Mouse (Mus musculus): Measurements from ENCODE around the gene Rnf157. TPM values are rescaled to one million over a fixed set of nuclear protein-coding genes. Genes with fewer than 3 reads are reported as not detected.
"Not testable (repeated sequence)": the region's sequence is repeated elsewhere in the genome, so short reads cannot be mapped to it uniquely, and the experiment has no call there.

The Rnf157 gene
- total RNA-seq, 2 experiments from 2014 or later: 24.2 to 27.5 TPM

DNA sequence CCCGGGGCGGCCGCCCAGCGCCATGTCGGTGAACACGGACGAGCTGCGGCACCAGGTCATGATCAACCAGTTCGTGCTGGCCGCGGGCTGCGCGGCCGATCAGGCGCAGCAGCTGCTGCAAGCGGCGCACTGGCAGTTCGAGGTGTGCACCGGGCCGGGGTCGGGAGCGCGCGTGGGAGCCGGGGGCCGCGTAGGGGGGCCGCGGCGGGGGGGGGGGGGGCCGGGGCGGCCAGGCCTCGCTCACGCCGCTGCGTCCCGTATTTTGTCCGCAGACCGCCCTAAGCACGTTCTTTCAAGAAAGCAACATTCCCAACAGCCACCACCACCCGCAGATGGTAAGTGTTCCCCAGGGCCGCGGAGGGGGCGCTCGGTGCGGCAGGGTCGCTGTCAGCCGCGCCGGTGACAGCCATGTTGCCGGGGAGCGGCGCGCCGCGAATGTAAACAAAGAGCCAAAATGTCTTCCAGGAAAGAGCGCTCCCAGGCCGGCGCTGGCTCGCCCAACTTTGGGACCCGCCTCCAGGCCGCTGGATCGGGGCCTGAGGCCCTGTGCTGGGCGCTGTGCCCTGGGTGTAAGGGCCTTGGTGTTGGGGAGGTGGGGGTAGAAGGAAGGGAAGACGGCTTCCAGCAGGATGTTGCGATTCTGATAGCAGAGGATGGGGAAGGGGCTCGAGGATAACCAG lies 21.6 kb upstream of the Rnf157 start:
- peak; percentile 76 for DNase-seq (ENCODE audit: low spot score)

DNA sequence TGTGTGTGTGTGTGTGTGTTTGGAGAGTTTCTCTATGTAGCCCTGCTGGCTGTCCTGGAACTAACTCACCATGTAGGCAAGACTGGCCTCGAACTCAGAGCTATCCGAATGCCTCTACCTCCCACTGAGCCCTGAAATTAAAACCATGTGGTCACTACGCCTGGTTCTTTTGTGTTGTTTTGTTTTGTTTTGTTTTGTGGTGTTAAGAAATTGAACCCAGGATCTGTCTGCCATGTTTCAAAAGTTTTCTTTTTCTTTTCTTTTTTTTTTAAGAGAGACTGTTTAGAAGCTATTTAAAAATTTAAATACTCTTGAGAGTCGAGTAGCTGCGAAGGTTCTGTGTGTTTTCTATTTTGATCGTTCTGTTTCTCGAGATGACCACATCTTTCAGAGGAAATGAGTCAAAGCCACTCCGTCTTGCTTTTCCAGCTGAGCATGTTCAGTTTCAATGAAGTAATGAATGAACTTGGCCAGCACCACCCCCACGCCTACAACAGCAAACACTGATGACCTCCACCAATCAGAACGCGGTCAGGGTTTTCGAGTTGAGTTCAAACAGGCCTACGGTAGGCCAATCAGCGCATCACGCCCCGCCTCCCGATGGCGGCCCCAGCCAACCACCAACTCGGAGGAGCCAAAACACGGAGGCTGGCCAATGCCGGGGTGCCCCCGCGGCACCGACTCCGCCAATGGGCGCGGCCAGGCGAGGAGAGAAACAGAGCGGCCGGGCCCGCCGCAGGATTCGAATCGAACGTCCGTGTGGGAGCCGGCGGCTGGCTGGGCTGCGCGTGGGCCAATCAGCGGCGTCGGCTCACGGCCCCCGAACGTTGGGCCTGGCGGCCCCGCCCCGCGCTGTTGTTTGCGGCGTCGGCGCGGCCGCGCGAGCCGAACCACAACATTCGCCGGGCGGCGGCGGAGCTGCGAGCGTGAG lies 20.8 kb upstream of the Rnf157 start, which contains the start of gene Ubald2:
TSS of gene Ubald2 (plus strand) at position 739 of the 931 bp plus-strand sequence.
- DNase-seq (ENCODE audit: low spot score): peak; percentile 99

- DNase-seq (ENCODE audit: low spot score): no peak
Observed at GRCm38 (mm10) chr11:116432593-116433355, 19.9 kb upstream of the Rnf157 start.

GRCm38 (mm10) chr11:116432127-116432526 lies 19.3 kb upstream of the Rnf157 start:
- no peak for DNase-seq (ENCODE audit: low spot score)

- no peak for DNase-seq (ENCODE audit: low spot score)
Observed at GRCm38 (mm10) chr11:116431428-116432077, 18.7 kb upstream of the Rnf157 start.

GRCm38 (mm10) chr11:116430723-116431427 lies 18.0 kb upstream of the Rnf157 start:
- no peak for DNase-seq (ENCODE audit: low spot score)

DNA sequence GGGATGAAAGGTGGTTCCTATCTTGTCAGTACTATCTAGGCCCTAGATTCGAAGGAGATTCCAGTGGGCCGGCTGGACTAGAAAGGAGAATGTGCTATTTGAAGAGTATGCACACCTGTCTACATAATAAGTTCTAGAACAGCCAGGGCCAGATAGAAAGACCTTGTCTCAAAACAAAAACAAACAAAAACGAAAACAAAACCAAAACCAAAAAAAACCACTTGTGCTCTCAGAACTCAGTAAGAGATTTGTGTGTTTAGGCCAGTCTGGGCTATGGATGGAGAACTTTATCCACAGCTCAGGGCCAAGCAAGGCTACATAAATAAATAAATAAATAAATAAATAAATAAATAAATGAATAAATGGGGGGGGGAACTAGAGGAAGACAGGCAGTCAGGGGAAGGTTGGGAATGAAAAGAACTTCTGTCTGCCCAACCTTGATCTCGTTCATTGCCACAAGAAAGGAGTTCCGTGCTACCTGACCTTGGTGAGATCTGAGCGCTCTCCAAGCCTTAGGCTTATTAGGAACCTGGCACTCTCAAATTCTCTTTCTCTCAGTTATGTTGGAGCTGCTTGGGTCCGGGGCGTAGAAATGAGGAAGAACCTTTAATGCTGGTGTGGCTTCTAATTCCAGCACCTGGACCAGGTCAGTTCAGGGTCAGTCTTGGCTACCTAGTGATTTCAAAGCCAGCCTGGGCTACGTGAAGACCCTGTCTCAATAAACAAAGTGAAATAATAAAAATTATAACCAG lies 17.2 kb upstream of the Rnf157 start:
- no peak for DNase-seq (ENCODE audit: low spot score)

DNA sequence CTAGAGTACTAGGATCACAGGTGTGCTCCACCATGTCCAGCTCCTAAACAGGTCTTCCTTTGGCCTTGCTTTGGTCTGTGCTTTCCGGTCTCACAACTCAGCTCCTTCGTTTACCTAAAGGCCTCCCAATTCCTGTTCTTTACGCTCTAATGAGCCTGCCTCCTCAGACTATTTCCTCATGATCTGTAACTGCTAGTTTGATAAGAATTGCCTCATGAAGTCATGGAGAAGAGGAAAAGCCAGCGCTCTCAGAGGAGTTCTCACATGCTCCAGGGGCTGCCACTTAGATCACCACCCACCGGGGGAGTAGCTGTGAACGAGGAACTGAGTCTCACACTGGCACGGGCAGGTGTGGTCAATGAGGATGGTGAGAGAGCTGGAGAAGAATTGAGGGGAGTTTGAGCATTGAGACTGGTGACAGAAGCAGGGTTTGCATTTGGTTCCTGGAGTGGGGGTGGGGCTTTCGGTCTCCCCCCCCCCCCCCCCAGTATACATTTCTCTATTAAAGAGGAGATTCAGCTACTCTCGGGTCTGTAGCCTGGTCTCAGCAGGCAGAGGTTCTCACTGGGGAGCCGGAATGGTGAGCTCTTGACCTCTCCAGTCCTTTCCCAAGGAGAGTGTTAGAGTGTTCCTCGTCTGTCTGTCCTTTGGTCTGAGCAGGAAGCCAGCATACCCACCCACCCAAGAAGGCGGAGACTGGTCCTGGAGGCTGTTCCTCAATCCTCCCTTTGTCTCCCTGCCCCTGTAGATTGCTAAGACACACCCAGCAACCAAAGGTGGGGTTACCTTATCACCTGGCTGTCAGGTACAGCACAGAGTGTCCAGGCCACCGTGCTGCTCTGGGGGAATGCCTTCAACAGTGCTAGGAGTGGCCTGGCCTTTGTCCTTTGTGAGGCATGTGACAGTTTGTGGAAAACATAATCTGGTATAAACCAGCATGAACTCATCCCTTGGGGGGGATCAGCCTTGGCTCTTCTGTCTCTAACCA lies 16.3 kb upstream of the Rnf157 start:
- DNase-seq (ENCODE audit: low spot score): no peak

DNA sequence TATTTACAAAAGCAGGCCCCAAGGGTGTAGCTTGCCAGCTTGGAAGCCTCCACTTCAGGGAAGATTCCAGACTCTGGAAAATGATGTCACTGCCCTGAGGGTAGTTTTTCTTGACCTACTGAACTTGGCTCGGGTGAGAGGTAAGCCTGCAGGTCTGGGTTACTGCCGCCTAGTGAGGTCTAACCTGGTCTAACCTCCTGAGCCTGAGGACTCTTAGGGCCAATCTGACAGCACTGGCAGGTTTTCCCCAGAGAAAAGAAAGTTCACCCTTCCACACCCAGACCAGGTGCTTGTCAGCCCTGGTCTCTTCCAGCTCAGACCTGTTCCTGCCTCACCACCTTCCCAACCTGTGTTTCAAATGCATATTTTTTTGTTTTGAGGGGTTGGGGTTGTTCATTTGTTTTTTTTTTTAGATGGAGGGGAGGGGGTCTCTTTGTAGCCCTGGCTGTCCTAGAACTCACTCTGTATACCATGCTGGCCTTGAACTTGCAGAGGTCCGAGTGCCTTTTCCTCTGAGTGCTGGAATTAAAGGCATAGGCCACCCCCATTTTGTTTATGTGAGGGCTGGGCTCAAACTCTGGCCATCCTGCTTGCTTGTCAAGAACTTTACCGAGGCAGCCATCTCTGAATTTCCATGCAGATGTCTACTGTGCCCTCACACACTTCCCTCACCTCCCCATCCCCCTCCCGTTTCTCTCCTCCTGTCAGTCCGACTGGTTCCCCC lies 14.2 kb upstream of the Rnf157 start:
- no peak for DNase-seq (ENCODE audit: low spot score)

DNA sequence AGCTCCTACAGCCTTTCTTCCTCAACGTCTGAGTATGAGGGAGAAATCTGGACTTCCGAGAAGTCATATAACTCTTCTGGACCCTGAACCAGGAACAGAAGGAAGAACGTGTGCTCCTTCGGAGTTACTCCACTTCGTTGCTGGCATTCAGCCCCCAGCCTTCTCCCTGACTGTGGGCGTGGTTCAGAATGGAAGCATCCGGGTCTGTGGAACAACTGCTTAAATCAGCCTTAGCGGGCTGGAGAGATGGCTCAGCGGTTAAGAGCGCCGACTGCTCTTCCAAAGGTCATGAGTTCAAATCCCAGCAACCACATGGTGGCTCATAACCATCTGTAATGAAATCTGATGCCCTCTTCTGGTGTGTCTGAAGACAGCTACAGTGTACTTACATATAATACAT lies 13.5 kb upstream of the Rnf157 start:
- not testable (repeated sequence) for DNase-seq (ENCODE audit: low spot score)

- no peak for DNase-seq (ENCODE audit: low spot score)
Observed at GRCm38 (mm10) chr11:116424621-116425407, 12.0 kb upstream of the Rnf157 start.

GRCm38 (mm10) chr11:116423782-116424620 lies 11.2 kb upstream of the Rnf157 start:
- no peak for DNase-seq (ENCODE audit: low spot score)

DNA sequence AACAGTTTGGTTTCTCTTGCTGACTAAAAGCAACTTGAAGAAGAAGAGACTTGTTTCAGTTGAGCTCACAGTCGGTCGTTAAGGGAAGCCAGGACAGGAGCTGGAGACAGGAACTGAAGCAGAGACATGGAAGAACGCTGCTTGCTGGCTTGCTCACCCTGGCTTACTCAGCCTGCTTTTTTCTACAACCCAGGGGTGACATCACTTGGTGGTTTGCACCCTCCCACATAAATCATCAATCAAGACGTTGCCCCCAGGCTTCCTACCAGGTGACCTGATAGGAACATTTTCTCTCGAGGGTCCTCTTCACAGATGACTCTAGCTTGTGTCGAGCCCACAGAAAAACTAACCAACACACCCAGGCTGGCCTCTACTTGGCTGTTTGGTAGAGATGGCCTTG lies 10.4 kb upstream of the Rnf157 start:
- no peak for DNase-seq (ENCODE audit: low spot score)

GRCm38 (mm10) chr11:116422562-116422961 lies 9.7 kb upstream of the Rnf157 start:
- no peak for DNase-seq (ENCODE audit: low spot score)

DNA sequence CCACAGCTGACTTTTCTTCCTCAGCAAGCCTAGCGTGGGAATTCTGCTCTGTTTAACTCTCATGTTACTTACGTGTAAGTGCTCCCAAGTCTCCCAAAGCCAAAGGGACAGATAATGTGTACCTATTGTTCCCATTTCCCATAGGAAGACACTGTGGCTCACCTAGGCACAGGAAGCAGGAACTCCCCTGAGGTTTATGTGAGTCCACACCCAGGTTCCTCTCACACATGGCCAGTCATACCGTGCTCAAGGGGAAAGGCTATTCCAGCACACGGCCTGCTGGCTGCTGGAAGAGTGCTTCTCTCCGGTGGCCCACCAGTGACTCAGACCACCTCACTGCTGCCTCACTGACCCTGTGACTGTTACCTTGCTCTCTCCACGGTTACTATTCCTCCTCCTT lies 8.3 kb upstream of the Rnf157 start:
- no peak for DNase-seq (ENCODE audit: low spot score)

DNA sequence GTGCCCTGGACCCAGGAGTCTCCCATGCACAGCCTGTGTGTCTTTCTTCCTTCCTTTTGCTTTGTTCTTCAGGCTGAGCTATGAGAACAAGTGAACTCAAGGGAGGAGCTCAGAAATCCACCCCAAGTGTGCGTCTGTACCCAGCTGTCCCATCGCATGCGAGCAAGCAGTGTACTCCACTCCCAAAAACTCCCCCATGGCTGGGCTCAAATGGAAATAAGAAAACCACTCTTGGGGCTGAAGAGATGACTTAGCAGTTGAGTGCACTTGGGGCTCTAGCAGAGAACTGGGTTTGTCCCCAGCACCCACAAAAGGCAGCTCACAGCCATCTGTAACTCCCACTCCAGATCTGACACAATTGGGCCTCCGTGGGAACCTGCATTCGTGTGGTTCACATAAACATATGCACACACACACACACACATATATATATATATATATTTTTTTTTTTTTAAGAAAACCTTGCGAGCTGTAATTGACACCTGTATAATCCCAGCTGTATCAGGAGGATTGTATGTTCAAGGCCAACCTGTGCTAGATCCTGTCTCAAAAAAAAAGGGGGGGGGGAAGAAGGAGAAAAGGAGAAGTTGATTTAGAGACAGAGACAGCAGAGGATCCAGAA lies 6.1 kb upstream of the Rnf157 start:
- no peak for DNase-seq (ENCODE audit: low spot score)
